Mouse (Mus musculus) thymus, adult 2 months (tissue): Measurements from ENCODE around the gene Ksr2.

ENCODE experiments used
- CTCF ChIP-seq: fragments of 200-500 bp; IDR thresholded peaks from 2 replicates; pipeline ENCODE4 v1.5.1; 2012; ENCODE audit warnings: mild to moderate bottlenecking, control low read depth, low read length, moderate library complexity, borderline replicate concordance; ENCODE audit not compliant: control insufficient read depth, poor library complexity, insufficient read depth; ENCODE audit errors: extremely low read depth
- POLR2A ChIP-seq: fragments of 200-500 bp; IDR thresholded peaks from 2 replicates; pipeline ENCODE4 v1.6.1; 2012; ENCODE audit warnings: mild to moderate bottlenecking, low read length, control low read depth, moderate library complexity; ENCODE audit not compliant: control insufficient read depth, poor library complexity, insufficient read depth; ENCODE audit errors: extremely low read depth

DNA sequence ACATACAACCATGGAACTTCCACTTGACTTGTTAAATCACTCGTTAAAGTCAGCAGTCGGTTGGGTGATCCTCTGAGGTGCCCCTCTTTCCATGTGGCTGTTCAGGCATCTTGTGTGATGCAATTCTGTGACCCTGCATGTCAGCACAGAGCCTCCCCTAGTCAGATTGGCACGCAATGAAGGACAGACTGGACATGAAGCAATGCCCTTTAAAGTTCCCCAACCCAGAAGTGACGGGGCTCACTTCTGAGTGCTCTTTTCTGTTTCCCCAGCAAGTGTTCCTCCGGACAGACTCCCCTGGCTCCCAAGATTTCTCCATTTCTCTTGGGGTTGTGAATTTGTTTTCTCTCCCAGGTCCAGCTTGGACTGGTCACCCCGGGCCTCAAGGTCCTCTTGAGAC is 317.5 kb downstream of the Ksr2 start:
- no peak for TF ChIP-seq CTCF
- TF ChIP-seq POLR2A, result no peak
